Mouse (Mus musculus): ENCODE measurements around the gene Fndc11.

Gene Fndc11

DNA sequence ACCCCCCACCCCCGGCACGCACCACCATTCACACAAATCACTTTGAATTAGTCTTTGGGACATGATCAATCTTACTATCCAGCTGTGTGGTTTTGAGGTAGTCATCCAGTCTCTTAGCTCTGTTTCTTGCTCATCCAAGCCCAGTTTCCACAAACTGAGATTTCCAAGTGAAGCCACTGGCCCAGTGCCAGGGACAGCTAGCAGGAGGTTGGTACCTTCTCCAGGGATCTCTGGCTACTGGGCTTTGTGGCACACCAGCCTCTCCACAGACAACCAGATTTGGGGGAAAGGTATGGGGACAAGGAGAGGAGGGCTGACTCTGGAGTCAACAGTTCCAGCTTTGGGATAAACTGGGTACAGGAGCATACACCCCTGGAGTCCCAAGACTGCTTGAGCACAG lies 548 bp downstream of the Fndc11 start:
- DNase-seq, result peak; percentile 28

DNA sequence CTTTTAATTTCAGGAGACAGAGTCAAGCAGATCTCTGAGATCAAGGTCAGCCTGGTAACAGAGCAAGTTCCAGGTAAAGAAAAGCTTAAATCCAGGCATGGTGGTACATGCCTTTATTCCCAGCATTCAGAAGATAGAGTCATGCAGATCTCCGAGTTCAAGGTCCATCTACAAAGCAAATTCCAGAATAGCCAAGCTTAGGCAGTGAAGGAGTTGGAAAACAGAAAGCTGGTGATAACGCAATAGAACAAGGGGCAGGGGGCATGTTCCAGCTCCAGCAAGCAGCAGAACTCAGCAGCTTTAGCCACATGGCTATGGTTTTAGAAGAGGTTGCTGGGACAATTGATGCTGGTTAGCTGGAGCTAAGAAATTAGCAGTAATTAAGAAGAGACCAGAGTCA lies 5.2 kb downstream of the Fndc11 start:
- no peak for DNase-seq

DNA sequence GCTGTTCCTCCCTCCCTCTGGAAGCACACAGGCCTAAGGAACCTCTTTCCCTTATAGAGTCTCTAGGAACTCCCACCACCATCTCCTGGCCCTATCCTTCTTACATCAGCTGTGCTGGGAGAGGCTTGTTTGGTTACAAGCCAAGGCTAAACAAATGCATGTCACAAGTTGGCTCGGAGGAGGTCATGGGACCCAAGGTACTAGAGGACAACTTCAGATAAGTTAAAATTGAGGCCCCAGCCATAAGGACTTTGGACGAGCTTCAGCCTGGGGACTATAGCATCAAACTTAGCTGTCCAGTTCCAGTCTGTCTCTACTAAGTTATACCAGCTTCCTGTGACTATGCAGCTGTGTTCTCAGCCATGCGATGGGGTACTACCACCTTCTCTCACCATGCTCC lies 7.3 kb downstream of the Fndc11 start:
- no peak for DNase-seq

DNA sequence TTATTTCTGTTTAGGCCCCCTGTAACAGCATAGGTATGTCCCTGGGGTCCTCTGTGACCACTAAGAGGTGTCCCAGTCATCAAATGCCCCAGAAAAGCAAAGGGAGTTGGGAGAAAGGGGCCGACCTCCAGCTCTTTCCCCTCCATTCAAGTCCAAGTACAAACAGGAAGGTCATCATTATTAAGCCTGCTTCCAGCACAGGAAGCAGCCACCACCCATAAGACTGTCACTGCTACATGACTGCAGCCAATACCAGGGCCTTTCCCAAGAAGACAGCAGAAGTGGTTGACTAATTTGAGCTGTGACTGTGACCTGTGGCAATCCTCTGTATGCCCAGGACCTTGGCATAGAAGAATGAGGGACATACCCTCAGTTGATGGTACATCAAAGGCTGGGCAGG lies 8.5 kb downstream of the Fndc11 start:
- peak; percentile 30 for DNase-seq

DNA sequence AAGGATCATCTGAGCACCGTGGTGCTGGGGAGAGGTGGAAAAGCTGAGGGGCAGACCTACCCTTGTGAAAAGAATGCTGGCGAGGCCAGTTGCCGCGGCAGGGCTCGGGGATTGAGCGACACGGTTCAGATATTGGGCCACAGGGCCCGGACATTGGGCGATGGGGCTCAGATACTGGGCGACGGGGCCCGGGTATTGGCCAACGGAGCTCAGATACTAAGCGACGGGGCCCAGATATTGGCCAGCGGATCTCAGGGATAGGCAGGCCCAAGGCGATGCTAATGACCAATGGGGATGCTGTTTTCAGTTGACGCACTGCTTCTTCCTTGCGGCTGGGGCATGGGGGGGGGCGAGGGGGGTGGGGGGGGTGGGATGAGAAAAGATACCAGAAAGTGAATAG lies 11.4 kb downstream of the Fndc11 start:
- no peak for DNase-seq

DNA sequence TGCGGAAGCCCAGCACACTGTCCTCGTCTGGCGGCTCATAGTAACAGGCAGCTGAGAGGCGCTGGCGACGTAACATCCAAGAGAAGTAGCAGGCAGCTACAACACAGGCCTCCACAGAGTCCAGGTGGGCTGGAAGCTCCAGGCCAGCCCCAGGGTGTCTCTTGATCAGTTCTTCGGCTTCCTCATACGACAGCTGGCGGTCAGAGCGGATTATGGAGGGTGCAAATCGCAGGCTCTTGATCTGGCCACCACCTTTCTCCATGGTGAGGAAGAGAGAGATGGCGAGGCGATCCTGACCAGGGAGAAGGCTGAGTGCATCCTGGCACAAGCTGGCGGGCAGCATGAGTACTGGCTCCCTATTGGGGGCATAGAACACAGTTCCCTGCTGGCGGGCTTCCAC lies 13.6 kb downstream of the Fndc11 start:
- no peak for DNase-seq

DNA sequence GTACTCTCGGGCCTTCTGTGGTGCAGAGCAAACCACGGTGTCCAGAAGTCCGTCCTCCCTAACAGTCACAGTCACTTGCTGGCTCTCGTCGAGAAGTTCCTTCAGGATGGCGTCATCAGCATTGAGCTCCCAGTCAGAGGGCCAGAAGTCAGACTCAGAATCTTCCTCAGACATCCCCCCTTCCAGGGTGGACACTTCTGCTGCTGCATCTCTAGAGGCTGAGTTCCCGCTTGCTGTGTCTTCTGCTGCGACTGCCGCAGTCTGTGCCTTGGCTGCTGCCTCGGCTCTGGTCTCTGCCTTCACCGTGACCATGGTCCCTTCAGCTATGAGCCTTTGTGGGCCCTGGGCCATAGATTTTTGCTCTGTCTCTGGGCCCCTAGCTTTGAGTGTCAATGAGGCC lies 14.9 kb downstream of the Fndc11 start:
- no peak for DNase-seq

DNA sequence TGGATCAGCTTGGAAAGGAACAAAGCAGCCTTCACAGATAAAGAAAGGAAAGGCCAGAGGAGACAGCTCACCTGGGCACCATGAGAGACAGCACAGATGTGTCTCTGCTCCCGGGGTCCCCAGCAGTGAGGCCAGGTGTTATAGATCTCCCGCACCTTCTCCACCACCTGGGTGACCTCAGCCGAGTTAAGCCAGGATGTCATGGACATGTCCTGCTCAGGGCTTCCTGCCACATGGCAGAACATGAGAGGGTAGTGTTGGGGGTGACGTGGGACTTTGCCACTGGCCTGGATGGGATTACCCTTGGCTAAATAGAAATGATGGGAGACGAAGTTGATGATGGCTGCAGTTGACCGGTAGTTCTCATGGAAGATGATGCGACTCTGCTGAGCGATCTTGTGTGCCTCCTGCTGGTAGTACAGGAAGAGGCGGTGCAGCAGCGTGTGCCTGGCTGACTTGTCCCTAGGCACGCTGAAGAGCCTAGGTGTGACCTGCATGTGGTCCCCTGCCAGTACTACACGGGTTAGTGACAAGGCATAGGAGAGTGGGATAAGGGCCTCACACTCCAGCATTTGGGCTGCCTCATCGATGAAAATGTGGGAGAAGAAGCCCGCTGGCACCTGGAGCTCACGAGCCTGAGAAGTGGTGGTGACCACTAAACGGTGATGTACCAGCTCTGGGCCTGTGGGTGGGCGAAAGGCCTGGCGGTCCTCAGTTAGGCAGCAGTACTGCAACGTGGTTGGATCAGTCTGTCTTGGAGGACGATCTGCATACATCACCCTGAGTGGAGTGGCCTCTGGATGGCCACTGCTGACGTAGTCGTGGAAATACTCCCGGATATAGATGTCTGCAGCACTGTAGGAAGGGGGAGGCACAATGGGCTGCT lies 16.1 kb downstream of the Fndc11 start:
- no peak for DNase-seq

DNA sequence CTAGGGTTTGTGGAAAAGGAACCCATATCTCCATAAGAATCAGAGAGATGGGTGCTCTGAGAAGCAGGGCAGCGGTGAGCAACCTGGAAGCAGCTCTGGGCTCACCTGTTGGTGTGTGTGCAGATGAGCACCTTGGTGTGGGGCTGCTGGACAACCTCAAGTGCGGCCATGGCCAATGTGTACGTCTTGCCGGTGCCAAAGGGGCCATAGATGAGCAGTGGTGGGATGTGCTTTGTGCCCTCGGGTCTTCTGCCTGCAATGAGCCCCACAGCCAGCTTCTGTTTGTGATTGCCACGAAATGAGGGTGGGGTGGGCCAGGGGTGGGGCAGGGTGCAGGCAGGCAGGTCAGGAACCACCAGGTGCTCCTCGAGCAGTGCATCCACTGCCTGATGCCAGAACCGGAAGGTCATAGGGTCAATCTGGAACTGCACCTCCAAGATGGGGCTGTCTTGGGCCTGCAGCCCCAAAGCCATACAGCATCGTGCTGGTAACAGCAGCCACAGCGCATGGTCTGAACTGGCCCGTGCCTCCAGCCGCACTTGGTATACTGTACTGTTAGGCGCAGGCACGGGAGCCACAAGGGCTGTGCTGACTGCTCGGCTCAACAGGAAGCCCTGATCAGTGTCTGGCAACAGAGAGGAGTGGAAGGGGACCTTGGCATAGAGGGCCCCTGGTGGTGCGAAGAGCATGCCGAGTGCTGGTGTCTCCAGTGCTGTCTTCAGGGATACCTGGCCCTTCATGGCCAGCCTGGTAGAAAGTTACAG lies 17.6 kb downstream of the Fndc11 start:
- DNase-seq, result no peak

DNA sequence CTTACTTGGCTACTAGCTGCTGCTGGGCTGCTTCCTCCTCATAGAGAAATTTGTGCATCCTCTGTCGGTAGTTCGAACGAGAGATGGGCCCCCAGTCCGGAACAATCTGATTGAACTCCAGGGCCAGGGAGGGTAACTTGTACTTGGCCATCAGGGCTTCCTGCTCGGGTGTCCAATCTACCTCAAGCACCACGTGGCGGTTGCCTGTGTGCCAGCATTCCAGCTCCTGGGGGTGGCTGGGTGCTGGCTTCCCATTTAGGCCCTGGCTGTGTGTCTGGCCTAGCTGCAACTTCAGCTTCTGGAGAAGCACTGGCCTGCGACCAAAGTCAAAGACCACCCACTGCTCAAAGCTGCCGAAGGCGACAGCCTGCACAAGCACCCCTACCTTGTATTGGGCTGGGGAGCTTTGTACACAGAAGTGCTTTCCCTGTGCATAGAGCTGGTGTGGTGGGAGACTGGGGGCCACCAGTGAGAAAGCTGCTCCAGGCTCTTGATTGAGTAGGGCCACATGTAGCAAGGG lies 18.3 kb downstream of the Fndc11 start:
- no peak for DNase-seq

DNA sequence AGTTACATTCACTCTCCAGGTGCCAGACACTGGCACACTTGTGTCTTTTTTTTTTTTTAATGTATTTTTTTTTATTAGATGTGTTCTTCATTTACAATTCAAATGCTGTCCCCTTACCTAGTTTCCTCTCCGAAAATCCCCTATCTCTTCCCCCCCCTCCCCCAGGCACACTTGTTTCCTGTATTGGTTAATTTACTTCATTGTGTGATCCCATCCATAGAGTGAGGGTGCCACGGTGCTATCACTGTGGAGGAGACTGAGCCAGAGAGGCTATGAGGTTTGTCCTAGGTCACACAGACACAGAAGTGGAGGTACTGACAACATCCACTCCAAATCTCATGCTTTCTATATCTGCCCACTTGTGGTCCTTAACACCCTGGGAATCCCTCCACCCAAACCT lies 19.0 kb downstream of the Fndc11 start:
- no peak for DNase-seq

DNA sequence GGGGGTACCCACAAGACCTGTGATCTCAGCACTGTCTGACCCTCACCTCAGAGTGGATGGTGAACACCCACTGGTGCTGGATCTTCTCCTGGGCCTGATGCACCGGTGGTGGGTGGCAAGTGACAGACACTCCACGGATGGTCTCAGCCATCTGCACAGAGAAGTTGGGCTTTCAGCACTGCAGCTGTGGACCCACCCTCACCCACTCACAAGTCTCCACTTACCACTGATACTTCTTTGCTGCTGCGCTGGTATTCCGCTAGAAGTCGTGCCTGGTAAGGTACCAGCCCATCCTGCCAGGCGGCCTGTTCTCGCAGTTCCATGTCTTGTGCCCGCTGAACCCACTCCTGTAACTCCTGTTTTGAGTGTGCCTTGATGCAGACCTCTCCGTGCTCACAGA lies 19.4 kb downstream of the Fndc11 start:
- no peak for DNase-seq

DNA sequence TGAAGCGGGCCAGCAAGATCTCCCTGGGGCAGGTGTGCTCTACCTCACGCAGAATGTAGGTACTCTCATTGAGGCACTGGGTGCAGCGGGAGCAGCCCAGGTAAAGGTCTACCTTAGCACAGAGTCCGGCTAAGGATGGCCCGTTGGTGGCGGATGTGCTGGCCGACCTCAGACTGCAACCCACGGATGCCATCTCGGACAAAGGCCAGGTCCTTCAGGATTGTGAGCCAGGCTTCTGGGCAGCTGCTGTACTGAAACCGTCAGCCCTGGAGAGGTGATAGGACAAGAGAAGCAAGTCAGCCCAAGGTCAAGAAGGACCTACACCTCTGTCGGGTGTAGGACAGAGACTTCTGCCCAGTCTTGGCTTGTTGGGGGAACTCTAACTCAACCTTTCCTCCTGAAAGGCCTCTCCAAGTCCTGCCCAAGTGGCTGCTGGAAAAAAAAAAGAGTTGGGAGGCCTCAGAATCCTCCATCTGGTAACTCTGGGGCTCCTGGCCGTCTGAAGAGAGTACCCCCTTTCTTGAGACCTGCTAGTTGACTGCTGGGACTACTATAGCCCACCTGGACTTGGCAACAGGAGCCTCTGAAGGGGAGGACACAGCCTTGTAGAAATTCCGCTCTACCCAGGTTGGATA lies 21.1 kb downstream of the Fndc11 start:
- no peak for DNase-seq

DNA sequence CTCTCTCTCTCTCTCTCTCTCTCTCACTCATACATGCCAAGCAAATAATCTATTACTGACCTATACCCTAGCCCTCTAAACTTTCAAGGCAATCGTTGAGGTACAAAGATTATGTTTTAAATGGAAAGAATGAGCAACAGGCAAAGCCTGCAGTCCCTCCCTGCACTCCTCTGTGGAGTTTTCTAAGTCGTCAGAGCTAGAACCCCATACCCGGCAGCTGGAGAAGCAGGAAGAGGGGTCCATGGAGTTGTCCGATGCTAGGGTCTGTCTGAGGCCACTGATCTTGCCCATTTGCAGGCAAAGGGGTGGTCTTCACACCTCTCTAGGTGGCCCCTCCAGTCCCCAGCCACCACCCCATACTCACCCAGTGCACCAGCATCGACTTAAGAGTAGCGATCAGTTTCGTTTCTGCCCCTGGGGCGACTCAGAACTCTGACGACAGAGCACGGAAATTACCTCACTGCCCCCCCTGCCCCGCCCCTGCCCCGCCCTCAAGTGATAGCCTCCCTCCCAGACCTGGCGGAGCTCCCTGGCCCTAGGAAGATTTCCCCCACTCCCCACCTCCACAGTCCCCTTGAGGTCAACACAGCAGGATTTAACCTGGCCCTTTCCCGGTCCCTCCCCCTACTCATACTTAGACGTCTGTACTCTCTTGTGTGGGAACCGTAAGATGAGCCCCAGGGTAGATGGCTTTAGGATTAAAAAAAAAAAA lies 21.9 kb downstream of the Fndc11 start, which contains the start of gene Helz2:
Gene Helz2 (minus strand): TSS at position 426 of the 712 bp plus-strand sequence.
- DNase-seq, result peak; percentile 71

DNA sequence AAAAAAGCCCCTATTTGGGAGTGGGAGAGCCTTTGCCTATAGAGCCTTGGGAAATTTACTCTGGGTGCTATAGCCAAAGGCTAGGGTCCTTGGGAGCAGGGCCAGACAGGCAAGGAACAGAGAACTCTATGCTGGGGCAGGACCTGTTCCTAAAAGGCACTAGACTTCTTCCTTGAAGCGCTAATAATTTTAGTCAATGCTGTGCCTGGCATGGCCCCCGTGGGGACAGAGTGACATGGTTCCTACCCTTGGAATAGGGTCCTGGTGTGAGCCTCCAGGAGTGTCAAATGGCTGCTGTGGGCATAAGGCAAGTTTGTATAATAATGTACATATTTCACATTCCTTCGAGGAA lies 22.5 kb downstream of the Fndc11 start:
- no peak for DNase-seq

DNA sequence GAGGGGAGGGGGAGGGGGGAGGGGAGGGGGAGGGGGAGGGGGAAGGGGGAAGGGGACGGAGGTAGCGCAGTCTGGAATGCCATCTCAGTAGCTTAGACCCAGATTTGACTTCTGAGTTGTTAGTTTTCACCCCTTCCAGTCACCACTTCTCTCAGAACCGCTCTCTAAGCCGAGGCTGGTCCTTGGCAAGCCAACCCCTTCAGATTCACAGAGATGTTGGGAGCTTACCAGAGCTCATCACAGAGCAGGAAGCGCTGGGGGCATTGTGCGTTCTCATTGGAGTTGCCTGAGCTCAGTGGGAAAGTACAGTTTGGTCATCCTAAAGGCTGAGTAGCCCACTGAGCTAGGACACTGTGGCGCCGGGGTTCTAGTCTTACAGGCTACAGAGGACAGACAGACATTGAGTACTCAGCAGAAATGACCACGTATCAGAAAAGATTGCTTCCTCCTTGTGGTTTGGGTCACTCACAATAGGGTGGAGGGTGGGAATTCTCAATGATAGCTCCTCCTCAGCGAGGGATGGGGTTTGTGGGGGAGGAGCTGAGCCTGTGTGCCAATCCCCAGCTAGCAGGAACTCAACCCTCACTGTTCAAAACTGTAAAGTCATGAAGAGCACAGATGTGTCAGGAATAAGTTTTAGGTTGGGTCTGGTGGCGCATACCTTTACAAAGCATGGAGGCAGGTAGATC lies 24.0 kb downstream of the Fndc11 start:
- peak; percentile 49 for DNase-seq

DNA sequence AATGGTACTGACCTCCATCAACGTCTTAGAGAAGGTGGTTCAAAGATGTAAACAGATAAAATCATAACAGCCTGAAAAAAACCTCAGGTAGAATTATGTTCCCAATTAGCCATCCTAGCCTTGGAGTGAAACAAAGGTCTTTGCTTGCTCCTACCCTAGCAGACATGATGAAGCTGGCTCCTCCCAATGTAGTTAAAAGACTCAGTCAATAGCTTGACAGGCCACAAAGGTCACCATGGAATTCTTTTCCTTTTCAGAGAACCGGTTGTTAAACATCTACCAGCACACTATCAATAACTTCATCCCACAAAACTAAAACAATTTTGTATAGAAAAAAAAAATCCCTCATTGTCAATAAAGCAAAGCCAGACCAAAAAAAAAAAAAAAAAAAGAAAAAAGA lies 25.2 kb downstream of the Fndc11 start:
- DNase-seq, result no peak

DNA sequence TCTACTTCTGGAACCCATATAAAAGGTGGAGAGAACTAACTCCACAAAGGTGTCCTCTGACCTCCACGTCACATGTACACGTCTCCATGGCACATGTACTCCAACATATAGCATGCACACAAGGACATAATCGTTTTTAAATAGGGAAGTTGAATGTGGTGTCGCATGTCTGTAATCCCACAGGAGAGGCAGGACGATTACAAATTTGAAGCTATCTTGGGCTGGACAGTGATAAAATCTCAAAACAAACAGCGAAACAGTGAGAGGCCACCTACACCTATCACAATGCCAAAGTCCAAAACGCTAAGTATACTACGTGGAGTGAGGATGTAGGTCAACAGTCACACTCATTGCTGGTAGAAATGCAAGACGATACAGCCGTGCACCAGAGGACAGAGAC lies 29.4 kb downstream of the Fndc11 start:
- no peak for DNase-seq

DNA sequence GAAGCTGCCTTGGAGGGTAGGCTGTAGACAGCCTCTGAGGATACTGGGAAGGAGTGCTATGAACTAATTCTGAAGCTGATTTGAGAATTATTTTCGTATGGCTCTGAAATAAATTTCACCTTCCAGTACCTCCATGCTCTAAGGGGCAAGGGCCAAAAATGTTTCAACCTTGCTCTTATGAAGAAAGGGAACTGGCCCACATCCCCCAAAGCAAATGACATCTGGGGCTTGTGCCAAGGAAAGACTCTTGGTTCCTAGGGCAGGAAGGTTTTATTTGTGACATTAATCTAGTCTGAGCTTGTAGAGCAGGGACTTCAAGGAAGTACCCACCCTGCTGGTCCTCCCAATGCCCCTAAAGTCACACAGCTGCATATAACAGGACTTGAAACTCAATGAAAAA lies 32.0 kb downstream of the Fndc11 start:
- DNase-seq, result no peak

DNA sequence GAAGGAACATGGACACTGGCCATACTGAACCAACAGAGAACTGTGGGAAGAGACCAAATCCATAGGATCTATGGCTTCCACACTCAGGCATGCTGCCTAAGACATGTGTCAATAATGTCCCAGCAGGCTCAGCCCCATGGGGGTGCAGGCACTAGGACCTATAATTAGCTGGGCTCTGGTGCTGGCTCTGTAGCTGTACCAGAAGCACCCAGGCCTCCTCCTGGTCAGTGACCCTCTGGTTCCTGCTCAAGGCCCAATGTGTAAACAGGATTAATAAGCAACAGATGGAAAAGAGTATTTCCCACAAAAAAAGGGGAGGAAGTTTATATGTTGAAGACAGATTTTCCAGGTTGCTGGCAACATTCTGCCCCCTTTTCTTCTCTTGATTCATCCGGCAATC lies 33.4 kb downstream of the Fndc11 start:
- DNase-seq, result no peak

DNA sequence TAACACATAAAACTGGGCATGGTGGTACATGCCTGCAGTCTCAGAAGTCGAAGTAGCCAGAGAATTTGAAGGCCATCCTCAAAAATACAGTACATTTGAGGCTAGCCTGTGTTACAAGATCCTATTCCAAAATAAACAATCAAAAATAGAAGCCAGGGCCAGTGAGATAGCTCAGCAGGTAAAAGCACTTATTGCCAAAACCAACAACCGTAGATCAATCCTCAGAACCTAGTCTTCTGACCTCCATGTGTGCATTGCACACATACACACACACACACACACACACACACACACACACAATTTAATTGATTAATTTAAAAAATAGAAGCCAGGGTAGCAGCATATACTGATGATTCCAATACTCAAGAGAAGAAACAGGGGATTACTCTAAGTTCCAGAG lies 47.0 kb downstream of the Fndc11 start:
- DNase-seq, result no peak

DNA sequence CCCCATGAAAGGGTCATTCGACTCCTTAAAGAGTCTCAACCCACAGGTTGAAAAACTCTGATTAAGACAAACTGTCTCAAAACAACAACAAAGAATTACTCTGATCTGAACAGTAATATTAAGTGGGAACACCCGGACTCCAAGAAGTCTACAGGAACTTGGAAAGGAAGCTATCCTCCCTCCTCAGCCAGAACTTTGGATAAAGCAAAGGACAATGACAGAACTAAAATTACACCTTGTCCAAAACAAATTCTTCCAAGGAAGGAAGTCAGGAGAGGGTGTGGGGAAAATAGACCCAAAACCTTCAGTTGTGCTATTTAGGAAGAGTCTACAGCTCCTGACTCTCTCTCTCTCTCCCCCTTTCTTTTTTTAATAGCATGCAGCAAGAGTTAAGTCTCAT lies 52.3 kb downstream of the Fndc11 start:
- DNase-seq, result no peak

Data from lung, postnatal 14 days (tissue).